Mouse (Mus musculus) forebrain, embryonic 13.5 days (tissue): ENCODE results near the gene Iqch. TPM values are rescaled to one million over a fixed set of nuclear protein-coding genes. Genes with fewer than 3 reads are reported as not detected.

Source experiments
- ATAC-seq: fragments of 200-750 bp; cut with Nextera tagmentation; 2 replicates; pipeline ENCODE4 v1.8.0; 2017
- H3K27ac ChIP-seq: fragments of 300-500 bp; sonication (generic); 2 replicates; pipeline ENCODE4 v1.5.1; 2015; ENCODE audit warnings: inconsistent platforms, mild to moderate bottlenecking, moderate library complexity
- H3K27me3 ChIP-seq: fragments of 300-500 bp; sonication (generic); 2 replicates; pipeline ENCODE4 v1.6.1; 2015; ENCODE audit warnings: mild to moderate bottlenecking, inconsistent platforms
- H3K36me3 ChIP-seq: fragments of 300-500 bp; sonication (generic); 2 replicates; pipeline ENCODE4 v1.6.1; 2015; ENCODE audit warnings: mild to moderate bottlenecking, inconsistent platforms; ENCODE audit not compliant: poor library complexity, severe bottlenecking
- H3K4me1 ChIP-seq: fragments of 300-500 bp; sonication (generic); 2 replicates; pipeline ENCODE4 v1.6.1; 2015; ENCODE audit warnings: inconsistent platforms
- H3K4me2 ChIP-seq: fragments of 300-500 bp; sonication (generic); 2 replicates; pipeline ENCODE4 v1.6.1; 2015; ENCODE audit warnings: inconsistent platforms, mild to moderate bottlenecking, moderate library complexity
- H3K4me3 ChIP-seq: fragments of 300-500 bp; sonication (generic); 2 replicates; pipeline ENCODE4 v1.5.1; 2015; ENCODE audit warnings: mild to moderate bottlenecking, inconsistent platforms
- H3K9ac ChIP-seq: fragments of 300-500 bp; sonication (generic); 2 replicates; pipeline ENCODE4 v1.6.1; 2015; ENCODE audit warnings: mild to moderate bottlenecking, inconsistent platforms
- H3K9me3 ChIP-seq: fragments of 300-500 bp; sonication (generic); replicated peaks from 2 replicates; pipeline ENCODE4 v1.6.1; 2016; ENCODE audit warnings: inconsistent platforms
- WGBS: fragments of 180-500 bp; shearing (Covaris S2); methylation state at CpG from one replicate; pipeline ENCODE4 v1.1.7; 2015; 5-methylcytosine and 5-hydroxymethylcytosine counted together
- polyA plus RNA-seq: library from polyadenylated mRNA; unstranded; fragments of >200 nt; fragmentation: Nextera tagmentation; extraction: Ambion mirVana; gene quantifications from 2 replicates; pipeline ENCODE4 v1.2.1, GENCODE M21; 2015

The Iqch gene
- polyA plus RNA-seq = 0.06 and 0.18 TPM in 2 replicates

DNA sequence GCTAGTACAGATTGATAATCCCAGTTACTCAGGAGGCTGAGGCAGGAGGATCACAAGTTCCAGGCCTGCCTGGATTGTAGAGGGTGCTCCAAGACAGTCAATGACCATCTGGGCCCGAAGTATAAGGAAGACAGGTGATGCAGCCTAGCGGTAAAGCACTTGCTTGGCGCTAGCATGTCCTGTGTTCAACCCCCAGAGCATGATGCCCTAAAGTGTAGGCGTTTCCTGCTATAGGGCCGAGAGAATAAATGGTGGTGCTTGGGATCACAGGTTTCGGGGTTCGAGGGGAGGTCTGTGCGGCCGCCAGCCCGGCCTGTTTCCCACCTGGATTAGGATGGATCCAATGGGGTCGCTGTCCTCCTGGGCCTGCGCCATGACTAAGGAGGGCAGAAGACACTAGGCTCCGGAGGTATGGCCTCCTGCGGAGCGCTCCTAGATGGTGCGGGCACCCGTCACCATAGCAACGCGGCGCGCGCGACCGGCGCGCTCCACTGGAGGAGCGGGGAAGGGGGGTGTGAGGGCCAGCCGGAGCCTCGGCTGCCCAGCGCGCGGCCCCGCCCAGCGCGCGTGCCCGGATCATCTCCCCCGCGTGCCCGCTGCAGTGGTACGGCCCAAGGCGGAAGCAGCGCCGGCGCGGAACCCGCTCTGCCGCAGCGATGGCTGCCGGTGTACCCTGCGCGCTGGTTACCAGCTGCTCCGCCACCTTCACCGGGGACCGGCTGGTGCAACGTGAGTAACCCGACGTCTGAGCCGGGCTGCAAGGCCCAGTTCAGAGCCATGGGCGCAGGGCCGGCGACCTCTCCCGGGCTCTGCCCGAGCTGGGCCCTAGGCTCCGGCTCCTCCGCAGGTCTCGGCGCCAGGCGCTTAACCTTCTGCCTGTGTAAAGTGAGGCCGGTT is at the start of gene Iqch, which contains the start of gene Aagab:
Gene Iqch, minus strand, starts transcription at position 451 of the 897 bp plus-strand sequence.
Gene Aagab, plus strand, starts transcription at position 618 of the 897 bp plus-strand sequence.
- H3K9ac ChIP-seq = peak within 1 kb of the TSS; percentile 91
- no peaks in the 10 kb centered on the region for H3K9me3 ChIP-seq
- peaks cover 5% of the 10 kb centered on the region; the same call in 1 of the 2 replicates for H3K27me3 ChIP-seq
- ATAC-seq = peak; percentile 97
- no peaks in the 10 kb centered on the region for H3K36me3 ChIP-seq
- WGBS = 1% methylated on average over 70 of the region's 70 CpGs
- peak within 1 kb of the TSS; percentile 71 for H3K4me2 ChIP-seq
- H3K27ac ChIP-seq = no peak within 1 kb of the TSS; the same call in 1 of the 2 replicates
- peaks cover 15% of the 10 kb centered on the region for H3K4me1 ChIP-seq
- peak within 1 kb of the TSS; percentile 92 for H3K4me3 ChIP-seq

DNA sequence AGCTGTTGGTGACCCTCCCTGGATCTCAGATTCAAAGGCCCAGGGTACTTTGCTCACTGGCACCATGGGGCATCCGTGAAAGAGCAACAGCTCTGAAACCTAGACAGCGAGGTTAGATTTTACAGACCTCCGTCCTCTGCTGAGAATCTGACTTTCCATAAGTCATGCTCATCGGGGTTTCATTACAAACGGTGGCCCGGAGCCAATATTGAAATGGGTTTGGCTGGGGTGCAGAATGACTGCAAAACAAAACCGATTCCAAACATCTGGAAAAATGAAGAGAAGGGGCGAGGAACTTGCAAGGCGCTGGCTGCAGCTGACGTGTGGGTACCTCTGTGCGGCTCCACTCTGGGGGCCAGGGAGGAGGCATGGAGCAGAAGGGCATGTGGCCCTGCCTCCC is 49.3 kb upstream of the Iqch start:
- Histone ChIP-seq H3K4me1 (peaks cover 46% of the 10 kb centered on the region), H3K4me2 (no peak overlapping the region), H3K27ac (no peak overlapping the region), H3K4me3 (no peak overlapping the region), H3K9ac (no peak overlapping the region), H3K27me3 (no peaks in the 10 kb centered on the region), H3K9me3 (no peaks in the 10 kb centered on the region), H3K36me3 (peaks cover 20% of the 10 kb centered on the region)
- WGBS = 87% methylated on average over 11 of the region's 11 CpGs
- ATAC-seq = no peak

DNA sequence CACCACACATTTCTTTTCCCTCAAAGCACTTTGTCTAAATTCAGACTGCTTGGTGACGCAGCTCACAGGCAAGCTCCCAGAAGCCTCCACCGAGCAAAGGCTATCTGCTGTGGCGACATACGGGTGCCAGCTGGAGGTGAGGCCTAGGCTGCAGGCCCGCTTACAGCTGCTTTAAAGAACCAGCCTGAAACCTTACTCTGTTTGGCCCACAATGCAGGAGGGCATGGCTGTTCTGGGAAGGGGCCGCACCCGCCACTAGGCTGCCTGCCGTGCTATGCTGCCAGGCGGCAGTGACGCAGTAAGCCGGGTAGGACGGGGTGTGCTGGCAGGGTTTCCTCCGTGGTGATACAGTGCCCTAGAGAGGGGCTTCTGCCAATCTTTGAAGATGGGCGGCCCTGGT is 48.6 kb upstream of the Iqch start:
- Histone ChIP-seq H3K4me3 (no peak overlapping the region), H3K36me3 (peaks cover 22% of the 10 kb centered on the region), H3K27ac (peak overlapping the region; percentile 26; the same call in 1 of the 2 replicates), H3K4me1 (peaks cover 46% of the 10 kb centered on the region), H3K27me3 (no peaks in the 10 kb centered on the region), H3K9ac (no peak overlapping the region), H3K9me3 (no peaks in the 10 kb centered on the region), H3K4me2 (no peak overlapping the region)
- 85% methylated on average over 14 of the region's 14 CpGs for WGBS
- ATAC-seq = no peak

DNA sequence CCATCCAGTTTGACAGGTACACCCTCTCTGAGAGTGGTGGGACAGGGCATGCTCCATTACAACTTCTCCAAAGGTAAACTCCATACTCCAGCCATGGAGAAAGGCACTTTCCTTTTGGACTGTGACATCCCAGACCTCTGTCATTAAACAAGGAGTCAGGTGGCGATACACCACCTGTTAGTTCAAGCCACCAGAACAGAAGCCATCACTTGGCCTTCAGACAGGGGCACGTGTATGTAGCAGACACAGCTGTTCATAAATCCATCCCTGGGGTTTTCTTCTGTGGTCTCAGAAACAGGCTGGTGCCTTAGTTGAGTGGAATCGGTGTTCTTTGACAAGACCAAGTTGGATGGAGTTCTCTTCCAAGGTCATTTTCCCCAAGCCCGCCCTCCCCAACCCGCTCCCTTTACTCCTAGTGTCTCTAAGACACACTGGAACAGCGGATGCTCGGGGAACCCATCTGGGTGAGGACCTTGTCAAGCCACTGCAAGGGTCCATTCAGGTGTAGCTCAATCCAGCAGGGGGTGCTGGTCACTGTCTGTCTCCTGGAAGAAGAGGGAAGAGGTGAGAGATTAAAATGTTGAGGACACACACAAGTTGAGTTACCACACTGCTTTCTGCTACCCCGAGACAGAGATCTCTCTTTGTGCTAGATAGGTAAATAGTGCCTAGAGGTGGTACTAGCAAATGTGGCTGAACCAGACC is 47.7 kb upstream of the Iqch start:
- H3K36me3 ChIP-seq = peaks cover 22% of the 10 kb centered on the region
- 88% methylated on average over 8 of the region's 8 CpGs for WGBS

DNA sequence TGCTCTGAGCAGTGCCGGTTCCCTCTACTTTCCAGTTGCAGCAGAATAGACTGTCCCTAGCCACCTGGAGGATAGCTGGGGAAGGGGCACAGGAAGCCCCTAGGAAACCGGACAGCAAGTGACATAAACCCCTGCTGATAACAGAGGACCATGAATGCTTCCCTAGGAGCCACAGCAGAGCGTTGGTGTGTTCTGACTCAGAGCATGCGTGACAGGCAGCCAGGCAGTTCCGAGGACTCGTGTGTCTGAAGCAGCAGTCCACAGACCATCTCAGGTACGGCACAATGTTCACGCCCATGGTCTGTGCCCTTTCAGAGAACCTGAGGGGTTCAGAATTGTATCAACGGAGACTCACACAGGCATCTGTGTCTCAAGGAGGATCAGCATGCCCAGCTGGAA is 46.2 kb upstream of the Iqch start:
- no peak for ATAC-seq
- H3K36me3 ChIP-seq = peaks cover 26% of the 10 kb centered on the region
- no peaks in the 10 kb centered on the region for H3K27me3 ChIP-seq
- 86% methylated on average over 9 of the region's 9 CpGs for whole genome bisulfite sequencing
- H3K9ac ChIP-seq = no peak overlapping the region
- peaks cover 28% of the 10 kb centered on the region for H3K4me1 ChIP-seq
- no peak overlapping the region for H3K4me3 ChIP-seq
- no peaks in the 10 kb centered on the region for H3K9me3 ChIP-seq
- no peak overlapping the region for H3K27ac ChIP-seq
- no peak overlapping the region for H3K4me2 ChIP-seq

More for the DNA sequence above, 47.7 kb upstream of the Iqch start:
- ATAC-seq = no peak
- no peak overlapping the region for H3K4me3 ChIP-seq
- H3K27me3 ChIP-seq = no peaks in the 10 kb centered on the region
- H3K9ac ChIP-seq = no peak overlapping the region
- no peaks in the 10 kb centered on the region for H3K9me3 ChIP-seq
- H3K4me2 ChIP-seq = no peak overlapping the region
- H3K4me1 ChIP-seq = peaks cover 41% of the 10 kb centered on the region
- no peak overlapping the region for H3K27ac ChIP-seq

DNA sequence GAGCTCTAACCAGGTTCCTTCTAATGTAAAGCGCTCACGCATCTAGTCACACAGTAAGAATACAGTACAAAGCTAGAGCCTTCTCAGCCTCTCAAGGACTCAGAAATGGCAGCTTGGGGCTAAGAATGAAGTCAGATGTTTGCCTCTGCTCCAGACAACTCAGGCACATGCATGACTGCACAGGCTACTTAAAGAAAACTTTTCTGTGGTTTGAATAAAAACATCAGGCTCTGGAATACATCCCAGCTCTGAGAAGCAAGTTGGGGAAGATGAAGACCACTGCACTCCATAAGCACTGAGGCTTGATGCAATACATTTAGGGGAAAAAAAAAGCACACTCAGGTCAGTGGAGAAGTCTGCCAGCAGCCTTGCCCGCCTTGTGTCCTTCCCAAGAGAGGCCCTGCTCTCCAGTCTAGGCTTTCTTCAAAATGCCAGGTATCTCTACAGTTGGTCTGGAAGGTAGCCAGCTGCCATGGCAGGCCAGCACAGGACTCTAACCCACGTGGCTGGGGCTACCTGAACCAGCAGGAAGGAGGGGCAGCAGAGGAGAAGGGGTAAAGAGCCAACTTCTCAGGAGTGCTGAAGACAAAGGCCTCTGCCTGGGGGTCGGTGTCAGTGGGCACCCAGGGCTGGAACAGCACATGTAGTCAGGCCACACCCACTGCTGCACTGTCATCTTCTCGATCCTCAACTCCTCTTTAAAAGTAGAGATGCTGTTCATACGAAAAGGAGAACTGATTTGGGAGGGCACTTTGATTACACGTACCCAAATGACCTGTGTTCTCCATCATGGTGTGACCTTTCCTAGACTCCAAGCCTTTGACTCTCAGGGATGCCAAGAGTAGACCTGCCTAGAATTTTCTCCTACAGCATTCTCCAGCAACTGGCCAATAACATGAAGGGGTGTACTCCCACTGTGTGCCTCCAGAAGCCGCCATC is 45.6 kb upstream of the Iqch start:
- no peaks in the 10 kb centered on the region for H3K9me3 ChIP-seq
- H3K9ac ChIP-seq = no peak overlapping the region
- peaks cover 32% of the 10 kb centered on the region for H3K36me3 ChIP-seq
- WGBS = 78% methylated on average over 9 of the region's 9 CpGs
- no peak overlapping the region for H3K27ac ChIP-seq
- H3K4me2 ChIP-seq = no peak overlapping the region
- peaks cover 21% of the 10 kb centered on the region for H3K4me1 ChIP-seq
- no peak for ATAC-seq
- no peaks in the 10 kb centered on the region for H3K27me3 ChIP-seq
- no peak overlapping the region for H3K4me3 ChIP-seq

DNA sequence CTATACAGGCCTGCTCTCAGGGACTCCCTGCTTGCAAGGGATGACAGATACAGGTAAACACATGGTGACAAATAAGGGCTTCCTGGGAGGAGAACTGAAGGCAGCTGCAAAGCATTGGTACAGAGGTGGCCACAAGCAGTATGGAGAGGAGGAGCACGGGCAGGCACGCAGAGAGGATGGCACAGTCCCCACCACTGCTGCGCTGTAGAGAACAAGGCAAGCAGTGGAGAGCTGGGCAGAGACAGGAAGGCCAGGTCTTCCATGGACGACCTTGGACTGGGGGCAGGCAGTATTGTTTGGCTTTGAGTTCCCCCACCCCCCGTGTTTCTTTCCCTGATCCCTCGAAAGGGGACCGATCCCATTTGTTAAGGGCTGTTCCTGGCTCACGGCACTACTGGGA is 42.8 kb upstream of the Iqch start:
- no peaks in the 10 kb centered on the region for H3K9me3 ChIP-seq
- H3K4me3 ChIP-seq = no peak overlapping the region
- WGBS = 75% methylated on average over 8 of the region's 8 CpGs
- no peak overlapping the region for H3K27ac ChIP-seq
- H3K4me1 ChIP-seq = peaks cover 6% of the 10 kb centered on the region; the same call in 1 of the 2 replicates
- H3K9ac ChIP-seq = no peak overlapping the region
- ATAC-seq = no peak
- H3K36me3 ChIP-seq = peaks cover 50% of the 10 kb centered on the region
- no peaks in the 10 kb centered on the region for H3K27me3 ChIP-seq
- H3K4me2 ChIP-seq = no peak overlapping the region

DNA sequence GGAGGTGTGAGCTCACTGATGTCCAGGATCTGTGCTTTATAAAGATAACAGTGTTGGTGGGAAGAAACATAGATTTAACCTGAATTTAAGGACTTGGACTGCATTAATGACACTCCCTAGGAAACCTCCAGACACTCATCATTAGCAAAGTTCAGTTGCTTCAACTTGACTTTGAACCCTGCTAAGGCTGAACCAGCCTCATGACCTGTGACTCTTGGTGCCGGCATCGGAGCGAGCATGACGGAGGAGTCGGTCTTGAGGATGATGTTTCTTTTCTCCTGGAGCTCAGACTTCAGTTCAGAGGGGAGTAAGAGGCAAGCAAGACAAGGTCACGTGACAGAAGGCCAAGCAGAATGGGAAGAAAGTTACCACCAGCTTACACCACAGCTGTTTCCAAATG is 41.7 kb upstream of the Iqch start:
- Histone ChIP-seq H3K36me3 (peaks cover 43% of the 10 kb centered on the region), H3K9me3 (no peaks in the 10 kb centered on the region), H3K27me3 (no peaks in the 10 kb centered on the region), H3K4me3 (no peak overlapping the region), H3K4me2 (no peak overlapping the region), H3K4me1 (peaks cover 6% of the 10 kb centered on the region; the same call in 1 of the 2 replicates), H3K27ac (no peak overlapping the region), H3K9ac (no peak overlapping the region)
- WGBS = 90% methylated on average over 6 of the region's 6 CpGs
- ATAC-seq = no peak

DNA sequence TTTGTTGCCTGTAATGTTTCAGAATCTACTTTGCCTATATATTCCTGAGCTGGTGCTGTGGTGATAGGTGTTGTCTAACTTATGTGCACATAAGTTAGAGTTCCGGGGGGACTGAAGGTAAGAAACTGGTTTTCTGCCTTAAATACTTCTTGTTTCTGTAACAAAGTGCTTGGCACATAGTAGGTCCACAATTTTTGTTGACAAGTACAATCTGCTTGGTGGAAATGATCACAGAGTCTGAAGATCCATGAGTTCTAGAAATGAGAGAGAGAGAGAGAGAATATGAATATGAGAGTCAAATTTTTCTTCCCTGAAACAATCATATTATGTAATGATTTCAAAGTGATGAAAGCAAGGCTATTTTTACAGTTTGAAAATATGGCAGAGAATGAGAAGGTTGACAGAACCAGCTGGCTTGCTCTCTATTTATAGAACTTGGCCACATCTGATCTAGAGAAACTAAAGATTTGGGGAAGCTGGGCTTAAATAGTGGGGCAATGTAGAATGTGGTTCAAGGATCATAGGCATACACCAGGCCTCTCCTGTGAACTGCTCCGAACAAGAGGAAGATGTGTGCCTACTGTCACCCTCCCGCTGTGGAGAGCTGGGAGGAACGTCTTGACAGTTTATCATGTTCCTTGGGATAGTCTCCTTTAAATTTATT is 39.8 kb upstream of the Iqch start:
- Histone ChIP-seq H3K4me2 (no peak overlapping the region), H3K27me3 (no peaks in the 10 kb centered on the region), H3K4me3 (no peak overlapping the region), H3K4me1 (no peaks in the 10 kb centered on the region), H3K36me3 (peaks cover 54% of the 10 kb centered on the region), H3K9ac (no peak overlapping the region), H3K27ac (no peak overlapping the region), H3K9me3 (no peaks in the 10 kb centered on the region)
- 92% methylated on average over 4 of the region's 4 CpGs for WGBS
- ATAC-seq = no peak

DNA sequence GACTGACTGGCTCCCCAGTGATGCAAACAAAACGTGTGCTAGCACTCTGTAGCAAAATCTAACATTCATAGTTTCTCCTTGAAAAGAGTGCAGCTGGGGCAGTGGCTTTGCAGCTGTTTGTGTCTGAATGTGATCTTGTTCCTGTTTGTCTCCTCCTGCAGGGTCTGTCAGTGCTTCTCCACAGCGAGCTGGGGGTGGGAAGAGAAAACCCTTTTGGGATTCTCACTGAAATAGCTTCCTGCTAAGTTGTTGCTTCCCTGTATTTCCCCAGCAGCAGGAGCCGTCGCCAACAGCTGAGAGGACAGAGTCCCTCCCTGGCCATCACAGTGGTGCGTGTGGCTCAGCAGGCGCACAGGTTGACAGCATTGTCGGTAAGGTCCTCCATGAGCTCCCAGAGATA is 33.8 kb upstream of the Iqch start:
- Histone ChIP-seq H3K4me2 (no peak overlapping the region), H3K36me3 (peaks cover 39% of the 10 kb centered on the region), H3K9ac (no peak overlapping the region), H3K4me3 (no peak overlapping the region), H3K4me1 (peaks cover 12% of the 10 kb centered on the region), H3K27me3 (no peaks in the 10 kb centered on the region), H3K27ac (no peak overlapping the region), H3K9me3 (no peaks in the 10 kb centered on the region)
- WGBS = 71% methylated on average over 7 of the region's 7 CpGs
- ATAC-seq = no peak

DNA sequence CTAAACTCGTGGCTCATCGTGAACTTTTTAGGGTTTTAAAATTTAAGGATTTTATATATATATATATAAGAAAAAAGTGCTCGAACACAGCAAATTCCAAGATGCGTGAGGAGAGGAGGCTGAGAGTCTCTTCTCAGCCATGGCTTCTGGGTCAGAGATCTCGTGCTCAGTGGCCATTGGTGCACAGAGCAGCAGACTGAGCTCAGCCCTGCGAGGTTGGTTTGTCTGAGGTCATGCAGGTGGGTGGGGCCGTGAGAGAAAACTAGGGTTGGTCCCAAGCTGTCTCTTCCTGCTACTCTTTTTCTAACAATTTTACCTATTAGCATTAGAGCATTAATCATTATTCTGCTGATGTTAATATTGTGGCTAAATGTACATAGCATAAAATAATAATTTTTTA is 31.0 kb upstream of the Iqch start:
- no peak overlapping the region for H3K4me3 ChIP-seq
- H3K27me3 ChIP-seq = no peaks in the 10 kb centered on the region
- H3K4me2 ChIP-seq = no peak overlapping the region; the same call in 1 of the 2 replicates
- no peak for ATAC-seq
- peaks cover 12% of the 10 kb centered on the region for H3K4me1 ChIP-seq
- H3K27ac ChIP-seq = no peak overlapping the region
- 52% methylated on average over 7 of the region's 7 CpGs for WGBS
- H3K9ac ChIP-seq = no peak overlapping the region
- H3K9me3 ChIP-seq = no peaks in the 10 kb centered on the region
- H3K36me3 ChIP-seq = peaks cover 33% of the 10 kb centered on the region
